Mouse (Mus musculus) forebrain, postnatal 0 days (tissue): ENCODE data around the gene Catsperz. TPM values are rescaled to one million over a fixed set of nuclear protein-coding genes. Genes with fewer than 3 reads are reported as not detected.
"Not testable (repeated sequence)": the region's sequence is repeated elsewhere in the genome, so short reads cannot be mapped to it uniquely, and the experiment has no call there.

Experiments
- ATAC-seq: fragments of 200-750 bp; cut with Nextera tagmentation; 2 replicates; pipeline ENCODE4 v1.8.0; 2017; ENCODE audit warnings: mild to moderate bottlenecking, moderate library complexity
- DNase-seq: peaks from one replicate; pipeline ENCODE4 v3.0.0-alpha.2; 2015
- H3K27ac ChIP-seq: fragments of 300-500 bp; sonication (generic); 2 replicates; pipeline ENCODE4 v1.5.1; 2014; ENCODE audit warnings: low read depth, mild to moderate bottlenecking, antibody characterized with exemption, low read length, moderate library complexity, mixed read lengths
- H3K27me3 ChIP-seq: fragments of 300-500 bp; sonication (generic); 2 replicates; pipeline ENCODE4 v1.6.1; 2014; ENCODE audit warnings: mild to moderate bottlenecking, low read length, mixed read lengths; ENCODE audit not compliant: insufficient read depth
- H3K36me3 ChIP-seq: fragments of 300-500 bp; sonication (generic); 2 replicates; pipeline ENCODE4 v1.6.1; 2014; ENCODE audit warnings: mild to moderate bottlenecking, moderate library complexity; ENCODE audit not compliant: insufficient read depth
- H3K4me1 ChIP-seq: fragments of 300-500 bp; sonication (generic); 2 replicates; pipeline ENCODE4 v1.6.1; 2014; ENCODE audit warnings: antibody characterized with exemption; ENCODE audit not compliant: insufficient read depth
- H3K4me2 ChIP-seq: fragments of 300-500 bp; sonication (generic); 2 replicates; pipeline ENCODE4 v1.6.1; 2014; ENCODE audit warnings: low read depth, mild to moderate bottlenecking, moderate library complexity
- H3K4me3 ChIP-seq: fragments of 300-500 bp; sonication (generic); 2 replicates; pipeline ENCODE4 v1.5.1; 2014; ENCODE audit warnings: low read depth, low read length, mixed read lengths
- H3K9ac ChIP-seq: fragments of 300-500 bp; sonication (generic); 2 replicates; pipeline ENCODE4 v1.6.1; 2014; ENCODE audit warnings: mild to moderate bottlenecking
- H3K9me3 ChIP-seq: fragments of 300-500 bp; sonication (generic); 2 replicates; pipeline ENCODE4 v1.6.1; 2016; ENCODE audit warnings: low read length
- CTCF ChIP-seq: sonication (generic); IDR thresholded peaks from 2 replicates; pipeline ENCODE4 v1.5.1; 2016; ENCODE audit warnings: antibody characterized with exemption, control low read depth, low read depth
- WGBS: fragments of 180-500 bp; shearing (Covaris S2); extraction: QIAGEN DNeasy Blood & Tissue Kit; methylation state at CpG from one replicate; pipeline ENCODE4 v1.1.7; 2014; 5-methylcytosine and 5-hydroxymethylcytosine counted together
- polyA plus RNA-seq: library from polyadenylated mRNA; unstranded; fragments of >200 nt; fragmentation: Nextera tagmentation; extraction: Ambion mirVana; gene quantifications from 2 replicates; pipeline ENCODE4 v1.2.1, GENCODE M21; 2015
- total RNA-seq: library from RNA; depleted of rRNA; stranded (reverse); fragments of >200 nt; gene quantifications from 2 replicates; pipeline ENCODE4 v1.2.3, GENCODE M21; 2014

The Catsperz gene
- total and polyA plus RNA-seq, 2 experiments from 2014 or later: 0.71 to 1.2 TPM

- H3K4me2 ChIP-seq: no peak overlapping the region
- no peak for TF ChIP-seq CTCF
- WGBS: 94% methylated on average over 15 of the region's 15 CpGs
- DNase-seq: no peak
- peaks cover 38% of the 10 kb centered on the region for H3K36me3 ChIP-seq
- no peak overlapping the region for H3K27ac ChIP-seq
- H3K4me1 ChIP-seq: peaks cover 12% of the 10 kb centered on the region
- no peaks in the 10 kb centered on the region for H3K27me3 ChIP-seq
- no peak for ATAC-seq
- no peak overlapping the region for H3K4me3 ChIP-seq
- no peak overlapping the region for H3K9ac ChIP-seq
- H3K9me3 ChIP-seq: no peaks in the 10 kb centered on the region
Measured at GRCm38 (mm10) chr19:6912205-6912970, 12.8 kb downstream of the Catsperz start.

GRCm38 (mm10) chr19:6911101-6912074, 13.8 kb downstream of the Catsperz start:
- Histone ChIP-seq H3K9ac (no peak overlapping the region), H3K4me2 (no peak overlapping the region), H3K4me1 (peaks cover 12% of the 10 kb centered on the region), H3K9me3 (no peaks in the 10 kb centered on the region), H3K4me3 (no peak overlapping the region), H3K36me3 (peaks cover 44% of the 10 kb centered on the region), H3K27me3 (no peaks in the 10 kb centered on the region), H3K27ac (no peak overlapping the region)
- ATAC-seq (no peak), DNase-seq (no peak)
- 83% methylated on average over 19 of the region's 19 CpGs for WGBS
- TF ChIP-seq CTCF: no peak

GRCm38 (mm10) chr19:6910306-6910705, 14.9 kb downstream of the Catsperz start:
- ATAC-seq: peak; percentile 1; the same call in 1 of the 2 replicates
- WGBS: 5% methylated on average over 29 of the region's 30 CpGs

GRCm38 (mm10) chr19:6909507-6910289, 15.5 kb downstream of the Catsperz start, which contains the start of the genes Trmt112 and Prdx5:
Gene Trmt112, plus strand, starts transcription at chr19:6909698.
Gene Prdx5, minus strand, starts transcription at chr19:6910106.
- DNase-seq (peak; percentile 97), ATAC-seq (peak; percentile 95)
- Histone ChIP-seq H3K4me1 (peaks cover 12% of the 10 kb centered on the region), H3K4me2 (peak within 1 kb of the TSS; percentile 77), H3K27me3 (no peaks in the 10 kb centered on the region), H3K36me3 (peaks cover 55% of the 10 kb centered on the region), H3K27ac (peak within 1 kb of the TSS; percentile 96), H3K9me3 (no peaks in the 10 kb centered on the region), H3K9ac (peak within 1 kb of the TSS; percentile 63), H3K4me3 (peak within 1 kb of the TSS; percentile 60)
- WGBS: 2% methylated on average over 65 of the region's 65 CpGs
- peak; percentile 38; the same call in 1 of the 2 replicates for TF ChIP-seq CTCF

More at GRCm38 (mm10) chr19:6910306-6910705, 14.9 kb downstream of the Catsperz start:
- H3K36me3 ChIP-seq: peaks cover 51% of the 10 kb centered on the region
- not testable (repeated sequence) for H3K27me3 ChIP-seq, H3K9me3 ChIP-seq, DNase-seq
- peak overlapping the region; percentile 96 for H3K27ac ChIP-seq
- H3K4me1 ChIP-seq: peaks cover 12% of the 10 kb centered on the region
- peak overlapping the region; percentile 63 for H3K9ac ChIP-seq
- peak overlapping the region; percentile 77 for H3K4me2 ChIP-seq
- H3K4me3 ChIP-seq: peak overlapping the region; percentile 60

GRCm38 (mm10) chr19:6909021-6909420, 16.2 kb downstream of the Catsperz start:
- Histone ChIP-seq H3K4me1 (peaks cover 12% of the 10 kb centered on the region), H3K9me3 (no peaks in the 10 kb centered on the region), H3K36me3 (peaks cover 52% of the 10 kb centered on the region), H3K4me2 (peak overlapping the region; percentile 77), H3K9ac (peak overlapping the region; percentile 63), H3K27ac (peak overlapping the region; percentile 96), H3K27me3 (no peaks in the 10 kb centered on the region), H3K4me3 (peak overlapping the region; percentile 60)
- no peak for TF ChIP-seq CTCF
- 7% methylated on average over 11 of the region's 11 CpGs for WGBS
- no peak for ATAC-seq
- DNase-seq: no peak

- H3K36me3 ChIP-seq: peaks cover 42% of the 10 kb centered on the region
- H3K4me3 ChIP-seq: 0 out of 2 replicates have a peak overlapping the region, but pooled peaks have one; percentile 60
- no peaks in the 10 kb centered on the region for H3K9me3 ChIP-seq
- no peaks in the 10 kb centered on the region for H3K27me3 ChIP-seq
- H3K4me1 ChIP-seq: peaks cover 12% of the 10 kb centered on the region
- 90% methylated on average over 7 of the region's 7 CpGs for WGBS
- TF ChIP-seq CTCF: 0 out of 2 replicates have a peak, but pooled peaks have one; percentile 6
- H3K27ac ChIP-seq: no peak overlapping the region
- no peak for DNase-seq
- ATAC-seq: no peak
- H3K9ac ChIP-seq: no peak overlapping the region
- peak overlapping the region; percentile 77 for H3K4me2 ChIP-seq
Measured at GRCm38 (mm10) chr19:6907811-6908540, 17.2 kb downstream of the Catsperz start.
